8 mouse cellular contexts compared by ENCODE assay signal in the genomic region with DNA sequence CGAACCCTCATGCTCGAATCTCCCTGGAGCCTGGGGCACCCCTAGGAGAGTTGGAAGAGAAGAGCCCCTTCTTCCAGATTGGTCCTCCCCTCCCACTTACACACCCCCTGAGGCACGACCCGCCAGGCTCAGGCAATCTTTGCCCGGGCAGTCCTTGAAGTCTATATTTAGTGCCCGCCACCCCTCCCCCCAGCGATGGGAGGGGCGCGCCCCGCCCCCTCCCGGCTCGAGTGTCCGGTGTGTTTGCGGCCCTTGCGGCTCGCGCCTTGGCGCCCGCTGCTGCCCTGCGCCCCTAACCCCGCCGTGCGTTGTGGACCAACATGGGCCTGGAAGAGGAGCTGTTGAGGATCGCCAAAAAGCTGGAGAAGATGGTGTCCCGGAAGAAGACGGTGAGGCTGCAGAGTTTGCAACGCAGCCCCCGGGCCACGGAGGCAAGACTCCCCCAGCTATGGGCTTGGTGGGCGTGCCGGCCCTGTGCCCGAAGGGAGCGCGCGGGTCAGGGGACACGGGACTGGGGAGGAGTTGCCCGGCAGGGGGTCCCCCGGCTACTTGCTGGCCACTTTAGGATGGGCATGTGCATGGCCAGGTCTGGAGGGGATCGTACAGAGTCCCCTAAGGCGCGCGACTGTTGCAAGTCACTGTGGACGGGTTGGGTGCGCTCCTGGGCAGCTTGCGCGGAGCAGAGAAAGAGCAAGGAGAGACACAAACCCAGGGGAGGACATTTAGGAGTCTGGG. TPM values are rescaled to one million over a fixed set of nuclear protein-coding genes. Genes with fewer than 3 reads are reported as not detected.
DNase-seq lines count a peak whose midpoint lies in the region; ATAC-seq lines count a peak whose summit lies in the region.

A gene (plus strand): TSS at position 1 of the 735 bp plus-strand sequence.

- peaks cover 35% of the 10 kb centered on the region for H3K4me1 ChIP-seq in forebrain, embryonic 13.5 days
- H3K4me1 ChIP-seq in limb, embryonic 12.5 days (replicated peaks) = peaks cover 42% of the 10 kb centered on the region
- H3K4me1 ChIP-seq in midbrain, embryonic 15.5 days = peaks cover 32% of the 10 kb centered on the region

- H3K4me2 ChIP-seq in forebrain, embryonic 13.5 days = peak within 1 kb of the TSS; percentile 70
- H3K4me2 ChIP-seq in limb, embryonic 12.5 days = peak within 1 kb of the TSS; percentile 96
- peak within 1 kb of the TSS; percentile 53 for H3K4me2 ChIP-seq in midbrain, embryonic 15.5 days

- intact Hi-C loops in left cerebral cortex, postnatal 36 days (cut with DNase I) = no loop called here

- H3K27ac ChIP-seq in forebrain, embryonic 13.5 days = no peak within 1 kb of the TSS
- H3K27ac ChIP-seq in limb, embryonic 12.5 days = no peak within 1 kb of the TSS
- H3K27ac ChIP-seq in midbrain, embryonic 15.5 days = no peak within 1 kb of the TSS

- peak within 1 kb of the TSS; percentile 40; the same call in 1 of the 2 replicates for H3K9ac ChIP-seq in forebrain, embryonic 13.5 days
- H3K9ac ChIP-seq in limb, embryonic 12.5 days (replicated peaks) = peak within 1 kb of the TSS; percentile 63
- H3K9ac ChIP-seq in midbrain, embryonic 15.5 days = no peak within 1 kb of the TSS

- H3K27me3 ChIP-seq in forebrain, embryonic 13.5 days = peaks cover 86% of the 10 kb centered on the region
- H3K27me3 ChIP-seq in limb, embryonic 12.5 days = peaks cover 89% of the 10 kb centered on the region
- peaks cover 54% of the 10 kb centered on the region for H3K27me3 ChIP-seq in midbrain, embryonic 15.5 days (replicated peaks)

- H3K9me3 ChIP-seq in forebrain, embryonic 13.5 days (replicated peaks) = no peaks in the 10 kb centered on the region
- H3K9me3 ChIP-seq in limb, embryonic 12.5 days = no peaks in the 10 kb centered on the region
- H3K9me3 ChIP-seq in midbrain, embryonic 15.5 days = no peaks in the 10 kb centered on the region

- peak; percentile 49 for DNase-seq in thymus, postnatal 4 days
- no peak for DNase-seq in thymus, postnatal 0 days (ENCODE audit: low spot score)
- peak; percentile 79 for DNase-seq in heart, postnatal 4 days
- no peak for DNase-seq in left cerebral cortex, postnatal 36 days (ENCODE audit: low spot score in 2 of 2)
- no peak for DNase-seq in layer of hippocampus, adult 18-20 months (ENCODE audit: low spot score in 2 of 2)

- under 1% methylated on average over 35 of the region's 46 CpGs for WGBS in forebrain, embryonic 13.5 days
- under 1% methylated on average over 46 of the region's 46 CpGs for WGBS in limb, embryonic 12.5 days
- WGBS in midbrain, embryonic 15.5 days = under 1% methylated on average over 45 of the region's 46 CpGs

- no peaks in the 10 kb centered on the region for H3K36me3 ChIP-seq in forebrain, embryonic 13.5 days (ENCODE audit: poor library complexity, severe bottlenecking)
- peaks cover 10% of the 10 kb centered on the region for H3K36me3 ChIP-seq in limb, embryonic 12.5 days
- H3K36me3 ChIP-seq in midbrain, embryonic 15.5 days (replicated peaks) = no peaks in the 10 kb centered on the region

- H3K4me3 ChIP-seq in forebrain, embryonic 13.5 days = peak within 1 kb of the TSS; percentile 40
- peak within 1 kb of the TSS; percentile 55 for H3K4me3 ChIP-seq in limb, embryonic 12.5 days (replicated peaks)
- peak within 1 kb of the TSS; percentile 30 for H3K4me3 ChIP-seq in midbrain, embryonic 15.5 days

- ATAC-seq in forebrain, embryonic 13.5 days = no peak
- ATAC-seq in limb, embryonic 12.5 days (ENCODE audit: insufficient number of reproducible peaks, insufficient read depth, low FRiP score, low TSS enrichment, low read depth) = no peak
- no peak for ATAC-seq in midbrain, embryonic 15.5 days (replicated peaks)

RNA-seq across cellular contexts. Expression of the gene that starts here (rescaled TPM):
- 1.2 TPM in 2 replicates for polyA plus RNA-seq in thymus, postnatal 0 days (2015; fragmentation: Nextera tagmentation; extraction: Ambion mirVana)
- 0.52 and 0.66 TPM in 2 replicates for polyA plus RNA-seq in forebrain, embryonic 13.5 days (2015; fragmentation: Nextera tagmentation; extraction: Ambion mirVana)
- total RNA-seq in heart, postnatal 4 days (2021) = 10 to 100 TPM; 55.2 to 56.7 TPM
- 5.0 and 5.2 TPM in 2 replicates for polyA plus RNA-seq in limb, embryonic 12.5 days (2016; fragmentation: Nextera tagmentation; extraction: Ambion mirVana)
- polyA plus RNA-seq in midbrain, embryonic 15.5 days (2015; fragmentation: Nextera tagmentation; extraction: Ambion mirVana) = 1.4 and 1.8 TPM in 2 replicates
- total RNA-seq in left cerebral cortex, postnatal 36 days (2021) = under 1 TPM; 0.63 to 0.74 TPM
- total RNA-seq in layer of hippocampus, adult 18-20 months (2021) = under 1 TPM in 1 of 2 experiments, not detected in 1; 0.50 TPM

Comparison
In these comparisons a context has a peak if more than half of its experiments do, and no peak if none do; other contexts are left out.
1. RNA of the gene that starts here (total RNA-seq): 55.2 to 56.7 TPM in heart, postnatal 4 days; 0.63 to 0.74 TPM in left cerebral cortex, postnatal 36 days and 0.50 TPM in layer of hippocampus, adult 18-20 months; every median in the first group is over 10 times any median in the second.
2. DNase-seq: peak in thymus, postnatal 4 days (single experiment) and heart, postnatal 4 days (single experiment); none in thymus, postnatal 0 days (single experiment), left cerebral cortex, postnatal 36 days (0 of 2) and layer of hippocampus, adult 18-20 months (0 of 2).
3. Peak in every context shown above with its lines, with median percentiles within 50 percentile points of each other: H3K4me2 ChIP-seq and H3K4me3 ChIP-seq.